Mouse (Mus musculus) kidney, postnatal 10 days (tissue): ENCODE results near the gene Adcy10.
A peak's percentile ranks its signal among the peaks of the same experiment; 100 is the strongest.

Source experiments
- DNase-seq: peaks from one replicate; pipeline ENCODE4 v3.0.0; 2021; ENCODE audit warnings: mixed read lengths

The Adcy10 gene

DNA sequence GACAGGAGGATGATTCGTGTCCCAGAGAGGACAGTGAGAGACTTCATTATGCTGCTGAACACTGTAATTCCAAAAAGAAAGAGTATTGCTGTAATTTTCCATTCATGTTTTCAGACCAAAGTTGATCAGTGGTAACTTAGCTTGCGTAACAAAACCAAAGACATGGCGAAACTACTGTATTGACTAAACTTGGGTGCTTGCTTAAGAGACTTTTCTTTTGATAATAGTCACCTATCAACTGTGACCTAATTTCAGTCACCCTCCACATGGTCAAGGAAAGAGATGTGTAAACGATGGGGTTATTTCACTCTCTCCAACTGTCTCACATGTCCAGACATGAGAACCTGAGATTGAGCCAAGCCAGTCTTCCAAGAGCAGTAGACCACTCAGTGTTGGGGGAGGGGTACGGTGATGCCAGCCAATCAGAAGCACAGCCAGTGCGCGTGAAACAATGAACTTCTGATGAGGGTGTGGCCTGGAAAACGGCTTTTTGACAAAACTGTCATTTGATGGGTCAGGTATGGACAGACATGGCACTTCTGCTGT, at the start of gene Adcy10:
Adcy10 (plus strand) TSS at position 496 of the 546 bp plus-strand sequence.
- DNase-seq, result no peak

DNA sequence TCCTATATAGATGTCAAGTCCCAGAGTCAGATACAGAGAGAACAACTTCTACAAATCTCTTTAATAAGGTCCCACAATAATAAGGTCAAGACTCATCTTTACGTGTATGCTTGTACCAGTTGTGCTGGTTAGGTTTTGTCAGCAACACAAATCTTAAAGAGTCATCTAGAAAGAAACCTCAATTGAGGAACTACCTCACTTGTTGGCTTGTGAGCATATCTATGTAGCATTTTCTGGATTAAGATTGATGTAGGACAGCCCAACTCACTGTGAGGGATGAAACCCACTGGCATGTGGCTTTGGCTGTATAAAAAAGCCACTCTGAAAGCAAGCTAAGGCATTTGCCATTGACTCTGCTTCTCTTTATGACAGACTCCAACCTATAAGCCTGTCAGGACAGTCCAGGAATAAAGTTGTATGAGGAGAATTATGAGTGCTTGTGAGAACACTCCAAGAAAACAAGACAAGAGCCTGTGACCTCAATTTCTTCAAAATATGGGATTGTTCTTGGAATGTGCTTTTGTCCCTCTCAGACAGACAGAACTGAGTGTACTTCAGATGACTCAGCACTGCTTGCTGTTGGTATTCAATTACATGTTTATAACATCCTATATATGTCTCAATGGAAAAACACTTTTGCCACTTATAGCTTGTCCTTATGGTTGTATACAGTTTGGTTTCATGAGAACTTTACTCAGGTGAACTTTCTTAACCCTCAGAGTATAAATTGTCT, 46.5 kb upstream of the Adcy10 start:
- no peak for DNase-seq

DNA sequence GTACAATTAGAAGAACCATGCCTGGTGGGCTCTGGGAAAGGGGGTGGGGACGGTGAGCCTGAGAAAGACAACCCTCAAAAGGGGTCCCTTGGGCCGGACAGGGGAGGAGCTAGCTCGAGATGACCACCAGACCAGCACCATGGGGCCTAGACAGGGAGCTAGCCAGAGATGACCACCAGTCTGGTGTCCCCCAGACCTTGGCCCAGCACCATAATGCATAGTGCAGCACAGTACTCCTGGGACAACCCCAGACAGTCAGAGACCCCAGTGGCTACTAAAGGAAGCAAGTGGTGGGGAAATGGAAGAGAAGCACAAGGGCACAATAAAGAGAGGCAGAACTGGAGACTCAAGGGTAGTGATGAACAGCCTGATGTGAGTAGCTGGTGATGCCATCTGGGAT, 44.2 kb upstream of the Adcy10 start:
- no peak for DNase-seq

- DNase-seq, result no peak
These were observed 43.8 kb upstream of the Adcy10 start for GRCm38 (mm10) chr1:165441201-165441600.

GRCm38 (mm10) chr1:165441719-165442118, 43.3 kb upstream of the Adcy10 start:
- DNase-seq, result no peak

- DNase-seq, result no peak
These were observed 25.9 kb upstream of the Adcy10 start for GRCm38 (mm10) chr1:165459041-165459502.

GRCm38 (mm10) chr1:165459503-165460181, 25.3 kb upstream of the Adcy10 start:
- peak; percentile 76 for DNase-seq

DNA sequence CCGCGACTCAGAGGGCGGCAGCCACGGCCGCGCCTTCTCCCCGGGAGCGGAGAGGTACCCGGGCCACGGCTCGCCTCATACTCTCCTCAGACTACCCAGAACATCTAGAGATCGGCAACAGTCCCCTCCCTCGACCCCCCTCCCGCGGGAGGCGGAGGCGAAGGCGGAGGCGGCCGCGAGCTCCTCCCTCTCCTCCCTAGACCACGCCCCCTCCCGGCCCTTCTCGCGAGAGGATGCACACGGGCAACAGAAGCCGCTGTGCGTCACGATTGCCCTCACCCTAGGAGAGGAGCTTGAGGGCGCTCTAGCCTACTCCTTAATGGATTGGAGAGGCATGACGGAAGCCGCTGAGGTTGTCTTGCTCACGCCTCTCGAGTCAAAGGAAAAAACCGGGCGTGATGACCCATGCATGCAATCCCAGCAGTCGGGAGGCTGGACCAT, 24.6 kb upstream of the Adcy10 start, which contains the start of the genes Dcaf6 and Mpc2:
Dcaf6 (minus strand) TSS at position 116 of the 441 bp plus-strand sequence.
Mpc2 (plus strand) TSS at position 278 of the 441 bp plus-strand sequence.
- DNase-seq, result peak; percentile 100

DNA sequence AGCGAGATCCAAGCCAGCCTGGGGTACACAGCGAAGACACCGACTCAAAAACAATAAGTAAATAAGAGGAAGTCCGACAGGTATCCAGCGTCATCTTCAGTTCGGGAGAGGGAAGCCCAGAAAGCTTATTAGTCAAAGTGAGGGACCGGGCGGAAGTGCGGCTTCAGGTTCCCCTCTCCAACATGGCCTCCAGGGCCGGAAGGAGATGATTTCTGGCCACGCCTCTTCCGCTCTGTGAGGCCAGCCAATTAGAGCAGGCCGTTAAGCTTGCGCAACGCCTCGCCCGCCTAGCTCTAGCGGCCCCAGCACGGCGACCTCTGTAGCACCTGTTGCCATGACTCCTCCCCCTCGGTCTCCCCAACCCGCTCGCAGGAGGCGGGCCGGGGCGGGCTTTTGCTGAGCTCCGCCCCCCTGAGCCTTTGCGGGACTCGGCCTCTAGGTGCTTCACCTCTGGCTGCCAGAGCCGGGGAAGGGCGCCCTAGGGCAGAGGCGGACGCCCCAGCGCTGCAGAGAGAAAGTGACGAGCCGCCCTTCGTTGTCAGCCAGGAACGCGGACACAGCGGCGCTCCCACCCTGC, 24.1 kb upstream of the Adcy10 start:
- peak; percentile 99 for DNase-seq

DNA sequence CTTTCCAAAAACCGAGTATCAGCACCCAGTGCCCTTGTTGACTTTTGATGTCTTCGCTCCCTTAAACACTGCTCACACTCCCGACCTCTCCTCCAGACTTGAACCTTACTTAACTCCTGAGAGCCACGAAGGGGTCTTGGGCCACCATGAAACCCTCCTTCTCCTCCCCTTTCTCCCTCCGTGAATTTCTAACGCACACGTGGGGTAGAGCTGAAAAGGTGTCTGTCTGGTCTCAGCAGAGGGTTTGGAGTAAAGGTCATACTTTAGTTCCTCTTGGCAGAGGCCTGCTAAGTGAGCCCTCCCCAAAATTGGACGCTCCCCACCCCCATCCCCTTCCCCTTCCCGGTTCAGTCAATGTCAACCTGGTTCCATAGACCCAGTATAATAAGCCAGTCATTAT, 23.3 kb upstream of the Adcy10 start:
- DNase-seq, result peak; percentile 48

DNA sequence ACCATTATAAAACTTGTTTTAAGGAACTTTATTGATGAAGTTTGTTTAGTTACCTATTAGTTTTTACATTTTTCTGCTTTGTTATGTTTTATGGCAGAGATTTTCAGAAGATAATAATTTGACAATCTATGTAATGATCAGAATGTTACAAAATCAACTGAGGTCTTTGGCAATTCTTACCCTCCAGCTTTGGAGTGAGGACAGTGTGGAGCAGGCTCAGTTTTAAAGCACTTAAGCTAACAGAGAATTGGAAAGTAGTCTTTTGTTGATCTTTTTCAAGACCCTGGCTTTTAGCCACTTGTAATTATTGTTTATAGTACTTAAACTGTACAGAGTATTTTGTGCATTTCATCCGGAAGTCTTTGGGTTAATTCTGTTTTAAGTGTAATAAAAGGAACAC, 22.1 kb upstream of the Adcy10 start:
- DNase-seq, result no peak

- no peak for DNase-seq
These were observed 20.4 kb upstream of the Adcy10 start for GRCm38 (mm10) chr1:165464574-165464973.

DNA sequence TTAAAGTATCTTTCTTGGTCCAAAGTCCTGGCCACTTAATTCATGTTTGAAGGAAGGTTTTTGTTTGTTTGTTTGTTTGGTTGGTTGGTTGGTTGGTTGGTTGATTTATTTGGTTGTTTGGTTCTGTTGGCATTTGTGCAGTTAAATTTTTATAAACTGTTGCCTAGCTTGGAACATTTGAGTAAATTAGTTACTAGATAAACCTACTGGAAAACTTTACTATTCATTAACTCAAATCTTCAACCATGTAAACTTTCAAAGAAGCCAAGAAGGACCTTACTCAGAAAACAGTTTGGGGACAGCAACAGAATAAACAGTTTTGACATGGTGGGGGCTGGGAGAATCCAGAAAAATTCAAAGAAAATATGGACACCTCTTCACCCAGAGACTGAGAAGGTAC, 16.0 kb upstream of the Adcy10 start:
- no peak for DNase-seq

DNA sequence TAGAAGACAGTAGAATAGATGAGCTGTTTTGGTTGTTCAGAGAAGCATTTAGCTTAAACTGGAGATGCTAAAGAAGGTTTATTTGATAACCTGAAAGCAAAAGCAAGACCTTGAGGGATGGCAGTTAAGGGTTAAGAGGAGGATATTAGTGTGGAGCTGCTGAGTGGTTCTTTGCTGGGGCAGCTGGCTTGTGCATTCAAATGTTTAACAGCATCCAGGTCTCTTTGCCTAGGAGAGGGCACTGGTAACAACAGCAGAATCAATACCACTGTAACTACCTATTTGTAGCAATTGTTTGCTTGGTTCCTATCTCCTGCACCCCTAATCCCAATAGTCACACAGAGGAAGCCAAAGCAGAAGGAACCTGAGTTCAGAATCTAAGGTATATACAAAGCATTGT, 15.3 kb upstream of the Adcy10 start:
- DNase-seq, result peak; percentile 23

DNA sequence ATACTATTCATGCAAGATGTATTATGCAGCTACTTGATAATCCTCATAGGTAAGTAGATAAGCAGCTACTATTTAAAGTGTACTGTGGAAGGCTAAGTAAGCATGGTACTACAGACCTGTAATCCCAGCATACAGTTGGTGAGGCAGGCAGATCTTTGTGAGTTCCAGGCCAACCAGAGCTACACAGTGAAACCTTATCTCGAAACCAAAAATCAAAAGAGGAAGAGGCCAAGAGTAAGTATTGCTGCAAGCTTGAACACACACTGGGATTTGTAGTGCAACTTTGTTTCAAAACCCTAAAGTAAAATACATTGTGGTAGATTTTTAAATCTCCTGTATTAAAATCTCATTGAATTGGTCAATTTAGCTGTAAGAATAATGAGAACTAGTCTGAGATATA, 13.5 kb upstream of the Adcy10 start:
- no peak for DNase-seq

GRCm38 (mm10) chr1:165486108-165486507, 1.1 kb downstream of the Adcy10 start:
- peak; percentile 22 for DNase-seq

- no peak for DNase-seq
These were observed 4.2 kb downstream of the Adcy10 start for GRCm38 (mm10) chr1:165489197-165489596.

DNA sequence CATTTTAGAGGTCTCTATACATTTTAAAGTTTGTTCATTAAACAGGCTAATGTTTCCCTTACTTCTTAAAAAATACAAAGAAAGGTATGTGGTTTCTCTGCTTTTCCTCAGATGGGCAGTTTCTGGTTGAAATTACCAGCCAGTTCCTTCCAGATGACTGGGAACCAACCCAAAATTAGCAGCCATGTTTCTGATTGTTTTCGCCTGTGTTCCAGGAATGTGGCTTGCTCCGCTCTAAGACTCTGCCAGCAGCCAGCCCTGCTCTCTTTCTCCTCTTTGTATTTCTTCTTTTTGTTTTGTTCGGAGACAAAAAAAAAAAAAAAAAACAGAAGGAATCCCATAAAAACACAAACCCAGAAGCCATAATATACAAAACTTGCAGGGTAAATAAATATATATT, 13.9 kb downstream of the Adcy10 start:
- DNase-seq, result no peak

DNA sequence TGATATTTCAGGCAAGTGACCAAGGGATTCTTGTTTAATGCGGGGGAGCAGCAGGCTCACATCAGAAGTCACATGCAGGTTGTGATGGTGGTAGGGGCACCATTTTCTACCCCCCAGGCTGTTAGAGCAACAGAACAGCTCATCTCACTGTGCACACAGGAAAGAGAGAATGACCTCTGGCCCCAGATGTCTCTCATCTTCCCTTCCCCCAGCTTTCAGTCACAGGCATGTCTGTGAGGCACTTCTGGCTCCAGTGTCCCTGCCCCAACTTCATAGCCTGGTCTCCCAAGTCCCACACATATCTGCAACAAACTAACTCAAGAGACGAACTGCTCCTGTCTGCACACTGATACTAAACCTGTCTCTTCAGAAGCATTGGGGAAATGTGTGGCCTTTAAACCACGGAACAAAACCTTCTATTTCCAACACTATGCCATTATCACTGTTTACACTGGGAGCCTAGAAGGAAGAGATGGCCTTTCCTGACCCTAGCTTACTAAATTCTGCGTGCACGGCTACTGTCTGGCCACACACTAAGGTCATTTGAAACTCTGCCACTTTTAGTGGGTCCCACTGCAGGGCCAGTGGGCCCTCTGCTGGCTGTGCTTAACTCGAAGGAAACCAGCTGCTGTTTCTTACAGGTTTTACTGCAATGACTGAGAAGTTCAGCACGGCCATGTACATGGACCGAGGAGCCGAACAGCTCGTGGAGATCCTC, 18.5 kb downstream of the Adcy10 start:
- peak; percentile 79 for DNase-seq

DNA sequence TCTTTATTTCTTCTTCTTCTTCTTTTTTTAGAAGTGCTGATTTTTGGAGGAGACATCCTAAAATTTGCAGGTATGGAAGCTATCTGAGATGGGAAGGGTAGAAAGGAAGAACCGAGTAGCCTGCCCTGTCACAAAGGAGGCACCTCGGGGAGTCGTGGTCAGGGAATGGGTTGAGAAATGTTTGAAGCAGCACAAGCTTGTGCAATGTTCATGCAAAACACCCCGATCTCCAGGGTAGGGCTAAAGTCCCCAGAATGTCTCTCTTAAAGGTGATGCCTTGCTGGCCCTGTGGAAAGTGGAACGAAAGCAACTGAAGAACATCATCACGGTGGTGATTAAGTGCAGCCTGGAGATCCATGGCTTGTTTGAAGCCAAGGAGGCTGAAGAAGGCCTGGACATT, 21.3 kb downstream of the Adcy10 start:
- DNase-seq, result no peak

DNA sequence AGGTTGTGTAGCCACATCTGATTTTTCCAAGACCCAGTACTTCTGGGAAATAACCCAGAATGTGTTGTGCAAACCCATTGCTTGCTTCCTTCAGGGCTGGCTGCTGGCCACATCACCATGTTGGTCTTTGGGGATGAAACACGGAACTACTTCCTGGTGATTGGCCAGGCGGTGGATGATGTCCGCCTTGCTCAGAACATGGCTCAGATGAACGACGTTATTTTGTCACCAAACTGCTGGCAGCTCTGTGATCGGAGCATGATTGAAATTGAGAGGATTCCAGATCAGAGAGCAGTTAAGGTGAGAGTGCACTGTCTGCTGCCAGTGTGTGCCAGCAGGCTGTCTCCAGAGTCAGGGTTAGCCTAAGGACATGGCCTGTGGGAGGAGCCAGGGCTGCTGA, 25.2 kb downstream of the Adcy10 start:
- DNase-seq, result no peak

- DNase-seq, result no peak
These were observed 35.7 kb downstream of the Adcy10 start for GRCm38 (mm10) chr1:165520716-165521115.
